Mouse (Mus musculus) cortical plate, adult 2 months (tissue): ENCODE measurements around the gene Cnn3. TPM values are rescaled to one million over a fixed set of nuclear protein-coding genes. Genes with fewer than 3 reads are reported as not detected.

ENCODE experiments used
- H3K27ac ChIP-seq: fragments of 200-500 bp; 2 replicates; pipeline ENCODE4 v1.5.1; 2012; ENCODE audit warnings: low read length, control low read depth, inconsistent platforms; ENCODE audit not compliant: insufficient read depth
- H3K4me1 ChIP-seq: fragments of 200-500 bp; 2 replicates; pipeline ENCODE4 v1.6.1; 2011; ENCODE audit warnings: low read length; ENCODE audit not compliant: control insufficient read depth, insufficient read depth
- H3K4me3 ChIP-seq: fragments of 200-500 bp; 2 replicates; pipeline ENCODE4 v1.5.1; 2011; ENCODE audit warnings: mild to moderate bottlenecking, low read length, control low read depth; ENCODE audit not compliant: insufficient read depth
- CTCF ChIP-seq: fragments of 200-500 bp; IDR thresholded peaks from 2 replicates; pipeline ENCODE4 v1.5.1; 2011; ENCODE audit warnings: mild to moderate bottlenecking, control low read depth, low read length; ENCODE audit not compliant: insufficient read depth; ENCODE audit errors: extremely low read depth
- POLR2A ChIP-seq: fragments of 200-500 bp; IDR thresholded peaks from 2 replicates; pipeline ENCODE4 v1.6.1; 2011; ENCODE audit warnings: mild to moderate bottlenecking, low read length, control low read depth; ENCODE audit not compliant: insufficient read depth; ENCODE audit errors: extremely low read depth
- polyA plus RNA-seq: library from polyadenylated mRNA; depleted of rRNA; stranded (reverse); fragments of >200 nt; gene quantifications from 2 replicates; pipeline ENCODE4 v1.2.3, GENCODE M21; 2012

Cnn3 gene
- polyA plus RNA-seq, 1 experiment = 130 TPM

DNA sequence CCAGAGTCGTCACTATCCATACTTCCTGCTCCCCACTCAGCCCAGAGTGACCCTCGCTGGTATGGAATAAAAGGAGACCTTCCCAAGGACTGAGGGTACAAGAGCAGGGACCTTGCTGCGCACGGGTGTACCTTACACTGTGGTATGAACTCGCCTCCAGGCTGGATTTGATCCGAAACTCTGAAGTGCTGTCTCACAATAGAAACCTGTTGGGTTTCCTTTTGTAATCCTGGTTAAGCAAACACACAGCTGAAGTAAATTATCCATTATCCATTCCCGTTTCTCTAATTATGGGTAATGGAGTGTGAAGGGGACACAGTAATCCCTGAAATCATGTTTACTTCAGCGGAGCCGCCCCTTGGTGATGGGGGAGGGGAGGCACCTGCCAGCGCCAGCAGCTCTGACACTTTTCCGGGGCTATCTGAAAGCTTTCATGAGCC, 21.8 kb downstream of the Cnn3 start:
- no peak overlapping the region for H3K4me3 ChIP-seq
- no peaks in the 10 kb centered on the region for H3K4me1 ChIP-seq
- H3K27ac ChIP-seq = no peak overlapping the region
- no peak for TF ChIP-seq POLR2A
- no peak for TF ChIP-seq CTCF

DNA sequence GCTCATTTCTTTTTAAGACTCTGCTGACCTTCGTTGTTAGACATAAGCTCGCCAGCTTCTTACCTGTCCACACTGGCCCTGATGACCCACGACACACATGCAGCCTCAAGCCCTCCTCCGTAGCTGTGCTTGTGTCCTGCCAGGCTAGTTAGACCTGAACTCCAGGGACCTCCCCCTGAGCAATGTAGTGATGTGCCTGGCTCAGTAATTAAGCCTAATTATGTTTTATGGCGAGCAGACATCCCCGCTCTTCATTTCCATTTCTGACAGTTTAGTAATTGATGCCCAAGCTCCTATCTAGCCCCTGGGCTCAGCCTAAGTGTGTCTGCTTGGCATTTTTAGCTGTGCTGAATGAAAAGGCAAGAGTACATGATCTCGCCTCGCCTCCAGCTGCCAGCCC, 22.3 kb downstream of the Cnn3 start:
- Histone ChIP-seq H3K27ac (no peak overlapping the region), H3K4me1 (no peaks in the 10 kb centered on the region), H3K4me3 (no peak overlapping the region)
- no peak for TF ChIP-seq CTCF
- no peak for TF ChIP-seq POLR2A

DNA sequence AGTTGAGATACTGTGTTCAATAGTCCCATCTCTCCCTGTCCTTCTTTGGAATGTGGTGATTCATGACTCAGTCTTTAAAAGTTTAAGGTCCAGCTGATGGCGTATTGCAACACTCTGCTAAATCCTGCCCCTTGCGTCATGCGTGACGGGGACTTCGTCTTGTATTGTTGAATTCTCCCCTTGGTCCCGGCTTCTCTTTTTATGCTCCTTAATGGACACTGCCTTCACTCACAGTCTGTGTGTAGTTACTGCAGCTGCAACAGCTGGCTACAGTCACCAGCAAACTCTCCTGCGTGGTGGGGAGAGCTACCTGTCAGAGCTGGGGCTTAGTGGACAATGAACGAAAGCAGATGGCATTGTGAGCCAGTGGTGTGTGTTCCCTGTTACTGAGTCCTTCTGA, 23.2 kb downstream of the Cnn3 start:
- H3K27ac ChIP-seq = no peak overlapping the region
- no peaks in the 10 kb centered on the region for H3K4me1 ChIP-seq
- TF ChIP-seq POLR2A = no peak
- TF ChIP-seq CTCF = no peak
- no peak overlapping the region for H3K4me3 ChIP-seq

GRCm38 (mm10) chr3:121451404-121451803, 25.1 kb downstream of the Cnn3 start:
- Histone ChIP-seq H3K4me3 (no peak overlapping the region), H3K4me1 (no peaks in the 10 kb centered on the region), H3K27ac (no peak overlapping the region)
- TF ChIP-seq CTCF (no peak), POLR2A (no peak)

GRCm38 (mm10) chr3:121458545-121459492, 32.5 kb downstream of the Cnn3 start:
- Histone ChIP-seq H3K4me3 (no peak overlapping the region), H3K27ac (no peak overlapping the region), H3K4me1 (no peaks in the 10 kb centered on the region)
- TF ChIP-seq CTCF = no peak
- TF ChIP-seq POLR2A = no peak

DNA sequence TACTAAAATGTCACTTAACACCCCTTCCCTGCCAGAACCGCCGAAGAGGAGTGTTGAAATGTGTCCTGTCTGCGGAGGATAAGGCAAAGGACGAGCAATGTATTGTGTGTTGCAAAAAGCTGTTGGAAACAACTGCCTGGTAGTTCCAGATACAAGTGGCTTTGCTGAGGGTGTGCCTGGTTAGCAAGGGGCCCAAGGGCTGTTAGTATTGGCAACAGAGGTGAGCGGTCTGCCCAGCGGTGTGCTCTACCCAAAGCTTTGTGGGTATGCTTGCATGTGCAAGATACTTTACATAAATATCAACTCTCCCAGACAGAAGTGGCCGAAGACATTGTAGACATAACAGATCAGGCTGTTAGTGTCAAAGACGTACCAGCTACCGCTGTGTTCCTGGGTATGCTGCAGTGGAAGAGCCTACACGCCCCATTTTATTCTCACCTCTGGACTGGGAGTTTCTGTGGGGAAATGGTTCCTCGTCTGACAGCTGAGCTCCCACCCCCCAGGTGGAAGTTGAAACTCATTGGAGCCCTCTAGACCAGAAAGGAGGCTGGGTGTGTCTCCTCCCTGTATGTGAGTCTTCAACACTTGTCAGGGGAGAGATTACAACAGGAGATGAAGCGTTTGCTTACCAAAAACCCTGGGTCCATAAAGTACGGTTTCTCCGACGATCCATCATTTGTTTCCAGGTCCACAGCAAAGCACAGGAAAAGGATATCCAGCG, 34.3 kb downstream of the Cnn3 start:
- no peaks in the 10 kb centered on the region for H3K4me1 ChIP-seq
- no peak overlapping the region for H3K27ac ChIP-seq
- H3K4me3 ChIP-seq = no peak overlapping the region
- no peak for TF ChIP-seq POLR2A
- TF ChIP-seq CTCF = no peak

GRCm38 (mm10) chr3:121461477-121461876, 35.2 kb downstream of the Cnn3 start:
- Histone ChIP-seq H3K4me1 (no peaks in the 10 kb centered on the region), H3K27ac (no peak overlapping the region), H3K4me3 (no peak overlapping the region)
- no peak for TF ChIP-seq CTCF
- no peak for TF ChIP-seq POLR2A

DNA sequence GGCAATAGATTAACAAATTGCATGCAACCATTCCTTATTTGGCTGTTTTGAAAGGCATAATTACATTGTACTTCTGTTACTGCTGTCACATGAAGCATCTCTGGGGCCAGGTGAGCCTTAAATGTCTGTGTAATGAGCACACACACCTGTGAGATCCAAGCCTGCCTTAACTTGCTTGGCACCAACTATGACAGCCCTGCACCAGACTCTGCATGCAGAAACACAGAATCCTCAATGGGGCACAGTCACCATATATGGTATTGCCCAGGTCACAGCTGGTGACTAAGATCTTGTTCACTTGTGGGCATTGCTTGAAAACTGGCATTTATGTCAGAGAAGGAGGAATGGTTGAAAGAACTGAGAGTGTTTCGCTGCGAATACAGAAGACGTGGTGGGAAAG, 36.5 kb downstream of the Cnn3 start:
- Histone ChIP-seq H3K27ac (no peak overlapping the region), H3K4me1 (no peaks in the 10 kb centered on the region), H3K4me3 (no peak overlapping the region)
- no peak for TF ChIP-seq POLR2A
- no peak for TF ChIP-seq CTCF

DNA sequence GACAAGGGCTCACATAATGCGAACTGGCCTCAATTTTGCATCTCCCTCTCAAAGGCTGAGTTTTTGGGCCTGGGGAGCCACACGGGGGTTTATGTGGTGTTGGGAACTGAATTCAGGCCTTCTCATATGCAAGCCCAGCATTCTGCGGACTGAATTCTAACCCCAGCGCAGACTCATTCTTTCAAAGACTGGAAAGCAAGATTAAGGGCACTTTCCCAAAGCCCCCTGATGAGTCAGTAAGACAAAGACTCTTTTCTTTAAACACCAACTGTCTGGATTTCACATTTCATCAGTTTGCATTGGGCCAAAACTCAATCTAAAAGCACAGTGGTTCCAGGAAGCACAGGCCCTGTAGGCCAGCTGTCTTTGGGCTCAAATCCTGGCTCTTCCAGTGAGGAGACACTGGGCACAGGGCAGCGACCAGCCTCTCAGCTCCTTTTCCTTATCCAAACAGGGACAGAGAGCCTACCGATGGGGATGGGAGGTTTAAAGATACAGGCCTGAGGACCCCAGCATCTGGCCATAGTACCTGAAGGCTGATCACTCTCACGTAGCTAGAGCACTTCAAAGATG, 38.5 kb downstream of the Cnn3 start:
- TF ChIP-seq POLR2A (no peak), CTCF (no peak)
- Histone ChIP-seq H3K4me1 (no peaks in the 10 kb centered on the region), H3K4me3 (no peak overlapping the region), H3K27ac (no peak overlapping the region)

DNA sequence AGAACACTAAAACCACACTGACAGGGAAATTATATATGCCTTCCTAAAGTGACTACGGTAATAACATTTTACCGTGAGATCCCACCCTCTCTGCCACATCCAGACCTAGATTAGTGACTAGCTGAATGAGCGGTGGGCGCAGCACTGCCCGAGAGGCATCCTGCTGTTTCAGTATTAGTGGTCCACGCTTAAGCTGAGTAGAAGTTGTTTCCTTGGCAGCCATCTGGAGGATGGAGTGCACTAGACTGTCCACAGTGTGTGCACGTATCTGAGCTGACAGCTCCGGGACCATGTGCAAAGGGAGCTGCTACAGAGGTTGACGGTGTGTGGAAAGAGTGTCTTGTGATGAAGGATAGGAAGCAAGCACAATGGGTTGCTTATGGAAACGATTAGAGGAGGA, 39.5 kb downstream of the Cnn3 start:
- Histone ChIP-seq H3K27ac (no peak overlapping the region), H3K4me3 (no peak overlapping the region), H3K4me1 (no peaks in the 10 kb centered on the region)
- no peak for TF ChIP-seq POLR2A
- TF ChIP-seq CTCF = no peak
